ENCODE assay signal across 8 mouse cellular contexts in genomic region chr13:42916194-42917033, GRCm38 (mm10).
DNase-seq lines count a peak whose midpoint lies in the region; ATAC-seq and TF ChIP-seq lines count a peak whose summit lies in the region.

No protein-coding gene starts in this region.

- no peak for TF ChIP-seq CTCF in testis, adult 2 months (IDR thresholded peaks at IDR 0.05; ENCODE audit: control insufficient read depth, insufficient read depth, insufficient replicate concordance, low read depth, low read length)

- peak overlapping the region; percentile 46 for H3K9ac ChIP-seq in intestine, embryonic 15.5 days
- H3K9ac ChIP-seq in midbrain, embryonic 14.5 days (replicated peaks; ENCODE audit: low read length) = peak overlapping the region; percentile 73

- H3K27ac ChIP-seq in intestine, embryonic 15.5 days = no peak overlapping the region
- no peak overlapping the region for H3K27ac ChIP-seq in midbrain, embryonic 14.5 days (replicated peaks; ENCODE audit: low read depth, low read length)
- no peak overlapping the region for H3K27ac ChIP-seq in testis, adult 2 months (ENCODE audit: control insufficient read depth, insufficient read depth, low read depth, low read length)

- WGBS in intestine, embryonic 15.5 days = under 1% methylated on average over 74 of the region's 74 CpGs
- under 1% methylated on average over 73 of the region's 74 CpGs for WGBS in midbrain, embryonic 14.5 days

- H3K36me3 ChIP-seq in intestine, embryonic 15.5 days = no peaks in the 10 kb centered on the region
- H3K36me3 ChIP-seq in midbrain, embryonic 14.5 days (ENCODE audit: control insufficient read depth, insufficient read depth, low read length) = no peaks in the 10 kb centered on the region
- no peaks in the 10 kb centered on the region for H3K36me3 ChIP-seq in testis, adult 2 months (ENCODE audit: control insufficient read depth, insufficient read depth, low read length)

- H3K27me3 ChIP-seq in intestine, embryonic 15.5 days (replicated peaks) = peaks cover 19% of the 10 kb centered on the region
- no peaks in the 10 kb centered on the region for H3K27me3 ChIP-seq in midbrain, embryonic 14.5 days (ENCODE audit: control insufficient read depth, insufficient read depth, low read length)
- no peaks in the 10 kb centered on the region for H3K27me3 ChIP-seq in testis, adult 2 months (ENCODE audit: control insufficient read depth, insufficient read depth, low read length)

- peaks cover 2% of the 10 kb centered on the region; the same call in 1 of the 2 replicates for H3K4me1 ChIP-seq in intestine, embryonic 15.5 days (replicated peaks)
- peaks cover 20% of the 10 kb centered on the region for H3K4me1 ChIP-seq in midbrain, embryonic 14.5 days (ENCODE audit: control insufficient read depth, insufficient read depth, low read length)
- H3K4me1 ChIP-seq in testis, adult 2 months (ENCODE audit: control insufficient read depth, insufficient read depth, low read length) = peaks cover 25% of the 10 kb centered on the region

- intact Hi-C loops in left cerebral cortex, postnatal 4 days (cut with DNase I) = no loop called here

- H3K4me3 ChIP-seq in intestine, embryonic 15.5 days (replicated peaks) = peak overlapping the region; percentile 59
- peak overlapping the region; percentile 61 for H3K4me3 ChIP-seq in midbrain, embryonic 14.5 days (replicated peaks; ENCODE audit: low read depth, low read length)
- peak overlapping the region; percentile 65 for H3K4me3 ChIP-seq in testis, adult 2 months (ENCODE audit: control insufficient read depth, low read depth, low read length)

- TF ChIP-seq POLR2A in testis, adult 2 months (IDR thresholded peaks at IDR 0.05; ENCODE audit: control insufficient read depth, low read depth, low read length) = no peak

- peak; percentile 21 to 72 for DNase-seq in adrenal gland, adult (ENCODE audit: inconsistent age in 2 of 2, low spot score in 1 of 2)
- DNase-seq in adrenal gland, adult 8-10 months = no peak
- peak; percentile 33 to 38 for DNase-seq in cerebellum, postnatal 4 days (ENCODE audit: low spot score in 2 of 2)
- DNase-seq in gastrocnemius, postnatal 25 days = peak; percentile 26
- DNase-seq in left cerebral cortex, postnatal 4 days = peak; percentile 59
- peak; percentile 74 for DNase-seq in midbrain, embryonic 14.5 days

- no peaks in the 10 kb centered on the region for H3K9me3 ChIP-seq in intestine, embryonic 15.5 days
- H3K9me3 ChIP-seq in midbrain, embryonic 14.5 days (ENCODE audit: control insufficient read depth, low read length) = no peaks in the 10 kb centered on the region

- peak; percentile 39 for ATAC-seq in intestine, embryonic 15.5 days
- ATAC-seq in midbrain, embryonic 14.5 days (ENCODE audit: low FRiP score, low TSS enrichment) = peak; percentile 46

- H3K4me2 ChIP-seq in intestine, embryonic 15.5 days (replicated peaks) = peak overlapping the region; percentile 99
- H3K4me2 ChIP-seq in midbrain, embryonic 14.5 days (ENCODE audit: low read length) = peak overlapping the region; percentile 100
